Mouse (Mus musculus) G1E (cell line): Measurements from ENCODE around the gene Hyal3.

Experiments
- CTCF ChIP-seq: IDR thresholded peaks from 2 replicates; pipeline ENCODE4 v1.5.1; 2012; ENCODE audit warnings: low read depth, low read length, inconsistent platforms, mixed read lengths
- GATA1 ChIP-seq: IDR thresholded peaks from 2 replicates; pipeline ENCODE4 v1.6.1; 2012; ENCODE audit warnings: borderline replicate concordance, low read length, inconsistent platforms, mixed read lengths

- no peak for TF ChIP-seq CTCF
- TF ChIP-seq GATA1, result no peak
Observed at GRCm38 (mm10) chr9:107567702-107568319, 12.8 kb upstream of the Hyal3 start, which contains the start of gene Hyal2.
